Mouse (Mus musculus) urinary bladder, postnatal 4 days (tissue): ENCODE measurements around the gene Zfyve1.
"Not testable (repeated sequence)": the region's sequence is repeated elsewhere in the genome, so short reads cannot be mapped to it uniquely, and the experiment has no call there.

ENCODE experiments used
- DNase-seq, 2 experiments: peaks; one replicate each; pipeline ENCODE4 v3.0.0; 2021 to 2022; ENCODE audit warnings: low spot score in 2 of 2

Zfyve1 gene

DNA sequence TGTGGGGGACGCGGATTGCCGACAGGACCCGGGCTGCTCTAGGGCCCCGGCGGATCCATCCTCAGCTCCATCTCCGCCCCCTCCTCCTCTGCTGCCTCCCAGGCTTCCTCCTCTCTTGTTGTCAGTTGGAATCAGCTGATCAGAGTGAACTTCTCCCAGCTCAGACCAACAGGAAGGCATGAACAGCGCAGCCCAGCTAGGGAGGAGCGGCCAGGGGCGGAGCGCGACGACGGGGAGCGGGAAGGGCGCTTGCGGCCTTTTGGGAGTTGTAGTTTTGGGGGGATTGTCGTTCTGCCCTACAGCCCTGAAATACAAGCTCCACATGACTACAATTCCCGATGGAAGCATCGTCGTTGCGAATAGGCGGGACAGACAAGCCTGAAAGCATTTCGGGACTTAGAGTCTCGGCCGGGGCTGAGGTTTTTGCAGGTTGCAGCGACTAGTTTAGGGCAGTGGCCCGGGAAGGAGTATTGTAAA lies at the start of gene Zfyve1:
Gene Zfyve1 (minus strand): TSS at position 198 of the 477 bp plus-strand sequence.
- DNase-seq = peak; percentile 91 to 93

DNA sequence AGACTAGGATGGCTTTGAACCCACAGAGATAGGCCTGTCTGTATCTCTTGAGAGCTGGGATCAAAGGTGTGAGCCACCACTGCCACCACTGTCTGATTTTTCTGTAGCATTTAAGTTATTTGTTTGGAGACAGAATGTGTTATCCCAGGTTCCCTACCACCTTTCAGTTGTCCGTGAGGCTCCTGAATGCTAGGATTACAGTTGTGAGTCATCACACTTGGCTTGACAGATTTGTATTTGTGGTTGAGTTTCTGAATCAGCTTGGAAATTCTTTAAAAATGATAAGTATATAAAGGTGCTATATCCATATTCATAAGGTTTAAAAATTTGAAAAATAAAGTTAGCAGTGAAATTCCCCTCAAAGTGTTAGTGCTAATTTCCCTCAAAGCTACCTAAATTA lies 46.1 kb upstream of the Zfyve1 start:
- DNase-seq = no peak

GRCm38 (mm10) chr12:83641233-83641632 lies 44.2 kb upstream of the Zfyve1 start:
- no peak for DNase-seq

DNA sequence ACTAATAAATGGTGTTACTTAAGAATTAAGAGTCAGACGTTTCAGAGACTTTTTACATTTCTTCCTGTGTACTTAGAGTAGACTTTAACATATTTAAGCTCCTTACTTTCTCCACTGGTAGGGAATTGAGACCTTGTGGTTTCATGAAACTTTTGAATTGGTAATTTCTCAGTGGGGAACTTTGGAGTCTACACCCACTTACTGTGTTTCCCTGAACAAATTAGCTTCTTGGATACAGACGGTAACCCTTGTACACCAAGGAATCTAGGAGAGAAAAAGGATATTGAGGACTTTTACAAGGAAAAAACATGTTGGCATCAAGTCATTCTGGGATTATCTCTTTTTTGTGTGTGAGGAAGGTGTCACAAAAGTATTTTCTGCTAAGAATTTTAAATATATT lies 36.8 kb upstream of the Zfyve1 start:
- no peak for DNase-seq

GRCm38 (mm10) chr12:83632680-83633025 lies 35.6 kb upstream of the Zfyve1 start:
- DNase-seq = peak; percentile 50 to 60

DNA sequence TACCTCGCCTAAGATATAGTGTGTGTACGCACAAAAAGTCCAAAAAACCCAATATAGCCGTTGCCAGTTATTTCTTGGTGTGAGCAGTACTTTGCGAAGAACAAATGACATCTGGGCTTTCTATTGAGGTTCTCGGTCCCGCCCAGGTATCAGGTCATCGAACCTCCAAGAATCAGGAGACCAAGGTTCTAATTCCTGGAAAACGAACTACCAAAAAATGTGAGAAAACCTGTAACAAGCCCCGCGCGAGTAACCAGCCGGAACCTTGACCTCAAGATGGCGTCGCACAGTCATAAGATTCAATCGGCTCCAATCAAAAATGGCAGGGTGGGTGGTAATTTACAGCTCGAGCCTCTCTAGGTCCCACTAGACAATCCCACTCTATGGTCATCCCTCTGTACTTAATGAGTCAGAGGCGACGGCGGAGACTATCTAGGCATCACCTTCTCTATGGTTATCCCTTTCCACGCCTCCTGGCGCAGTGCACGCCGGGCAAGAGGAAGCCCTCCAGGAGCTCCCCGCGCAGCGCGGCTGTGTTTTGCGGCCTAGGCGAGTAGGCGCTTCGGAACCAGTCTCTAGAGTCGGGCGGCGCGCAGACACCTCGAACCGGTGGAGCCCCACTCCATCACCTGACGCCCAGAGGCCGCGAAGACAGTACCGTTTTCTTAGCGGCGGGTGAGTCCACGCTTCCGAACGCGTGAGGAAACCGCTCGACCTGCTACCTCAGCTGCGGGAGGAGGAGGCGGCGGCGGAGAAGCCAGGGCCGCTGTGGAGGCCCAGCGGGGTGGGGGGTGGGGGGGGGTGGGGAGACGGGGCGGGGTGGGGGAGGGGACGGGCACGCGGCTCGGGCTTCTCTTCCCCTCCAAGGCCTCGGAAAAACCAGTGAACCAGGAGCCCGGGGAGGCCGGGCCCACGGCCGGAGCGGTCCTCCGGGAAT lies 35.0 kb upstream of the Zfyve1 start:
- peak; percentile 93 to 95 for DNase-seq

DNA sequence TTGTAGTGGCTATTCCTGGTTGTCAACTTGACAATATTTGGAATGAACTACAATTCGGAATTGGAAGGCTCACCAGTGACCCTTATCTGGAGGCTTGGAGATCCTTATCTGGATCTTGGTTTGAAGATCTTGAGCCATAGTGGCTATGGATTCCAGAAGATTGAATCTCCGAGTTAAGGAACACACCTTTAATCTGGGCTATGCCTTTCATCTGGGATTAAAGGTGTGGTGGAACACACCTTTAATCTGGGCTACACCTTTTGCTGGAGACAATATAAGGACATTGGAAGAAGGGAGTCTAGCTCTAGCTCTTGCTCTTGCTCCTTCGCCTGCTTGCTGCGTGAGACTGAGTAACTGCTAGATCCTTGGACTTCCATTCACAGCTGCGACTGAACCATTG lies 33.9 kb upstream of the Zfyve1 start, which contains the start of gene Rbm25:
Gene Rbm25 (plus strand): TSS at position 301 of the 400 bp plus-strand sequence.
- DNase-seq = not testable (repeated sequence)

DNA sequence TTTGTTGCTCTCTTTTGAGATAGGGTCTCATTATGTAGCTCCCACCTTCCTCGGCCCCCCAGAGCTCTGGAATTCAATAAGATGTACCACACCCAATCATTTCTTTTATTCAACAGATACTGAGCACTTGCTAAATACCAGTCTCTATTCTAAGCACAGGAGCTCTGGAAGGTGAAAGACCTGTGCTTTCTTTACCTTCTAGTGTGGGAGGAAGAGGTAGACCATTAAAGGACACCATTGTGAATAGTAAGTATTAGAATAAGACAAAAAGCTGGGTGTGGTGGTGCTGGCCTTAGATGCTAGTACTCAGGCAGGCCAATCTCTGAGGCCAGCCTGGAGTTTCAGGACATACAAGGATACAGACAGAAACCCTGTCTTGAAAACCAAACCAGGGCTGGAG lies 27.3 kb upstream of the Zfyve1 start:
- no peak for DNase-seq

DNA sequence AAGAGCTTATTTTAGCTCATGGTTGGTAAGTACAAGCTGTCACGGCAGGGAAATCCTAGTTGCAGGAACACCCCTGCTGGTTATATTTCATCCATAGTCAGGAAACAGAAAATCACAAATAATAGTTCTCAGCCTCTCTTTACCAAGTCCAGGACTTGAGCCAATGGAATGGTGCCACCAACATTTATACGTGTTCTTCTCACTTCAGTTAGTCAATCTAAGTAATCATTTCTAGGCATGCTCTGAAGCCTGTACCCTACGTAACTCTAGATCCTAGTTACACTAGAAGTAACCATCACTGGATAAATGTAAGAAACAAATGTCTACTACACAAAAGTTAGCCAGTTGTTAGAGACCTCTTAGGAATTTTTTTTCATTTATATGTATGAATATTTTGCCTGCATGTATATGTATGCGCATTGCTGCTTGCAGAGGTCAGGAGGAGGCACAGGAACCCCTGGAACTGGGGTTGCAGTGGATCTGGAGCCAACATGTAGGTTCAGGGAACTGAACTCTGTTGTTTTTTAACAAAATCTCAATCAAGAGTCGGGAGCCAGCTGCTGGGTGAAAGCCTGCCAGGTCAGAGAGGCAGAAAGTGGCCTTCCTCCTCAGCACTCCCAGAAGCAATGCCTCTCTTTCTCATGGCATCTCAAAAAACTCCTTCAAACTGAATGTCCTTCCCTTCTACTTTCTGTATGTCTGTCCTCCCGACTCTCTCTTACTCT lies 25.2 kb upstream of the Zfyve1 start:
- DNase-seq = no peak

DNA sequence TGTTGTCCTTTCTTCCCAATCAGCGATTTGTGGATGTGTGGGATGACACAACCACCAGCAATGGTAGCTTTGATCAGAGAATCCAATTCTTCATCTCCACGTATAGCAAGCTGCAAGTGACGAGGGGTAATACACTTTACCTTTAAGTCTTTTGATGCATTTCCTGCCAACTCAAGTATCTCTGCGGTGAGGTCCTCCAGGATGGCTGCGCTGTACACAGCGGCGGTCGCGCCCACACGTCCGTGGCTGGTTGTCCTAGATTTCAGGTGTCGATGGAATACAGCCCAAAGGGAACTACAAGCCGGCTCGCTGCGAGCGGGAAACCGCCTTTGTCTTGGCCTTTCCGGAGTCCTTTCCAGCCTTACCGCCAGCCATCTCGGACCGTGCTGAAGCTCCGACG lies 23.7 kb upstream of the Zfyve1 start:
- DNase-seq = not testable (repeated sequence)

DNA sequence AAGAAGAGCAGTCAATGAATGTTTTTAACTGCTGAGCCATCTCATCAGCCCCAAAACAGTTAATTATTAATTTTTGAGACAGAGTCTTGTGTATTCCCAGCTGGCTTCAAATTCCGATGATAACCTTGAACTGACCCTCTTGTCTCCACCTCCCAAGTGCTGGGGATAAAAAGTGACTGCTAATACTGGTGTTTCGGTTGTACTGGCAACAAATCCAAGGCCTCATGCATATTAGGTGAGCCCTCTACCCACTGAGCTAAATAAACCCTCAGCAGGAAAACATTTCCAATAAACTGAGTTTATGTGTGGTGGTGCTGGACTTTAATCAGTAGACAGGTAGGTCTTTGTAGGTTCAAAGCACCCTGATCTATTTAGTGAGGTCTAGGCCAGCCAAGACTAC lies 22.0 kb upstream of the Zfyve1 start:
- DNase-seq = no peak

- DNase-seq = no peak
Measured at GRCm38 (mm10) chr12:83617261-83617660, 20.2 kb upstream of the Zfyve1 start.

DNA sequence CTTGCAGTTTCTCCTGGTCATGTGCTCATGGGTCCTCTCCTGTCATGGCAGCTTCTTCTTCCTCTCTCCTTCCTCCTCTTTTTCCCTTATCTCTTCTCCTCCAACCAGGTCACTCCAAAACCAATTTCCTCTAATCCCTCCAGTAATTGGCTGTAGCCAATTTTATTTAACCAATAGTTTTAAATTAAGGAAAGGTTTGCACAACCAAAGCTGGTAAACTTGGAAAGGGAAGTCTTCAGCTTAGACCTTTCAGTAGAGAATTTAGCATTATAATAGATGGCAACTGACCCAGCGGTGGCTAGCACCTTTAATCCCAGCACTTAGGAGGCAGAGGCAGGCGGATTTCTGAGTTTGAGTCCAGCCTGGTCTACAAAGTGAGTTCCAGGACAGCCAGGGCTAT lies 9.4 kb upstream of the Zfyve1 start:
- DNase-seq = not testable (repeated sequence)

DNA sequence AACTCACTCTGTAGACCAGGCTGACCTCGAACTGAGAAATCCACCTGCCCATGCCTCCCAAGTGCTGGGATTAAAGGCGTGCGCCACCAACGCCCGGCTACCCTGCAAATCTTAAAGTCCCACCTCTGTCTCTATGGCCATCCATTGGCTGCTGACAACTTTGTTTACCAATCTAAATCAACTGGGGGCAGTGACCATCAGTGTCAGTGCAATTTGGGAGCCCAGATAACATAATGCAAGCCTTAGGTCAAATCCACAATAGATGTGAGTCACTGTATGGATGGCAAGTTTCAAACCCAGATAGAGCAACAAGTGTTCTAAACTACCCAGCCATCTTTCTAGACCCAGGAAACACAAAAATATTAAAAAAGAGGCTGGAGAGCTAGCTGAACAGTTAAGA lies 5.3 kb upstream of the Zfyve1 start:
- DNase-seq = no peak

DNA sequence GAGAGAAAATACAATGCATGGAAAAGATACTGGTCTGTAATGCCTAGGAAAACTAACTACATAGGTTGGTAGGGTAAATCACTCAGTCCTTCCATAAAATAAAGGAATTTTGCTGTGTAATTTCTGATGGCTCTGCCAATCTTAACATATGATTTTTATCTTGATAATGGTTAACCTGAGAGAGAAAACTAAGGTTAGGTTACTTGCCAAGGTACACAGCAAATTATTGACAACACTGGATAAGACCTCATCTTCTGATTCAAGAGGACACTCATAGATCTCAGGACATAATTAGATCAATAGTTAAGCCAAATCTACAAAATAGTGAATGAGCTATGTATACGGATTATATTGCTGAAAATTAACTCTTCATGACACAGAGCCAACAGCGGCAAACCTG lies 859 bp upstream of the Zfyve1 start:
- no peak for DNase-seq

GRCm38 (mm10) chr12:83596191-83596954 lies 649 bp downstream of the Zfyve1 start:
- DNase-seq = no peak

GRCm38 (mm10) chr12:83594454-83595040 lies 2.5 kb downstream of the Zfyve1 start:
- no peak for DNase-seq

- no peak for DNase-seq
Measured at GRCm38 (mm10) chr12:83591754-83592501, 5.1 kb downstream of the Zfyve1 start.

GRCm38 (mm10) chr12:83586628-83587027 lies 10.4 kb downstream of the Zfyve1 start:
- DNase-seq = no peak

DNA sequence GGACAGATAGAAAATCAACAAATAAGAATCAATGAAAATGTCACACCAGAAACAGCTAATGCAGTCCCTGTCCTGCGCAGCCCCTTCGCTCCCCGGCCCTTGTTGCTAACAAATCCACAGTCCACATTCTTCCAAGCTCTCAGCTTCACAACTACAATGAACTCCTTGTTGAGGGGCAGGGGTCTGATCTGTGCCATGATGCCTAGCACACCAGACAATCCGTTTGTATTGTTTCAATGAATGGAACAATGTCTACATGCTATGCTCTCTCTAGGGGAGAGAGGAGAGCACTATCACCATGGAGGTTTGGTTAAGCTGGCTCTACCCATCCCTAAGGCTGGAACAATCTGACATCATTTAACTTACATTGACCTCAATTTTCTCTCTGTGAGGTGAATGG lies 14.3 kb downstream of the Zfyve1 start:
- no peak for DNase-seq

DNA sequence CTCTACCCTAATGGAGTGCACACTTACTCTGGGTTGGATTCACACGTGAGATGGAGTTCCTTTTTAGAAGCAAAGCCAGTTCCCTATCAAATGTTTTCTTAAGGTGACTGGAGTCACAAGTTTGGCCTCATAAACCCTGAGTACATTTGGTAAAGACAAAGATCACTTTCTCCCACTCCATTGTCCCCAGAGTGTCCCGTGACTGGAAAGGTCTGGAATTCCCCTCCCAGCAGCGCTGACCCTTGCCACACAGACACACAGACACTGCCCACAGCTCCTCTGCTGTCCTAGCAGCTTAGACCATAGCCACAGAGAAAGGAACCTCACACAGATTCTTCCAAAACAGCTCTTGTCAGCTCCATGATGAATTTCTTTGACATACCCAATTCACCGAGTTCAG lies 14.9 kb downstream of the Zfyve1 start:
- no peak for DNase-seq
